Mouse (Mus musculus) heart, embryonic 10.5 days (tissue): Measurements from ENCODE around the gene Dhx29. TPM values are rescaled to one million over a fixed set of nuclear protein-coding genes. Genes with fewer than 3 reads are reported as not detected.

Source experiments
- DNase-seq: peaks from one replicate; pipeline ENCODE4 v3.0.0-alpha.2; 2017; ENCODE audit warnings: low spot score
- H3K27ac ChIP-seq: fragments of 300-500 bp; sonication (generic); 2 replicates; pipeline ENCODE4 v1.5.1; 2016; ENCODE audit warnings: mild to moderate bottlenecking
- H3K27me3 ChIP-seq: fragments of 300-500 bp; sonication (generic); 2 replicates; pipeline ENCODE4 v1.6.1; 2016; ENCODE audit warnings: mild to moderate bottlenecking; ENCODE audit not compliant: poor library complexity, insufficient read depth, severe bottlenecking
- H3K36me3 ChIP-seq: fragments of 300-500 bp; sonication (generic); 2 replicates; pipeline ENCODE4 v1.6.1; 2016; ENCODE audit warnings: mild to moderate bottlenecking, moderate library complexity
- H3K4me1 ChIP-seq: fragments of 300-500 bp; sonication (generic); 2 replicates; pipeline ENCODE4 v1.6.1; 2016; ENCODE audit warnings: mild to moderate bottlenecking
- H3K4me3 ChIP-seq: fragments of 300-500 bp; sonication (generic); 2 replicates; pipeline ENCODE4 v1.5.1; 2016; ENCODE audit warnings: mild to moderate bottlenecking, moderate library complexity
- H3K9me3 ChIP-seq: fragments of 300-500 bp; sonication (generic); 2 replicates; pipeline ENCODE4 v1.6.1; 2016; ENCODE audit warnings: mild to moderate bottlenecking, moderate library complexity
- WGBS: fragments of 180-500 bp; shearing (Covaris S2); methylation state at CpG from one replicate; pipeline ENCODE4 v1.1.7; 2016; 5-methylcytosine and 5-hydroxymethylcytosine counted together
- polyA plus RNA-seq: library from polyadenylated mRNA; unstranded; fragments of >200 nt; fragmentation: Nextera tagmentation; extraction: Ambion mirVana; gene quantifications from 2 replicates; pipeline ENCODE4 v1.2.1, GENCODE M21; 2016

The Dhx29 gene
- 19.7 and 24.7 TPM in 2 replicates for polyA plus RNA-seq

DNA sequence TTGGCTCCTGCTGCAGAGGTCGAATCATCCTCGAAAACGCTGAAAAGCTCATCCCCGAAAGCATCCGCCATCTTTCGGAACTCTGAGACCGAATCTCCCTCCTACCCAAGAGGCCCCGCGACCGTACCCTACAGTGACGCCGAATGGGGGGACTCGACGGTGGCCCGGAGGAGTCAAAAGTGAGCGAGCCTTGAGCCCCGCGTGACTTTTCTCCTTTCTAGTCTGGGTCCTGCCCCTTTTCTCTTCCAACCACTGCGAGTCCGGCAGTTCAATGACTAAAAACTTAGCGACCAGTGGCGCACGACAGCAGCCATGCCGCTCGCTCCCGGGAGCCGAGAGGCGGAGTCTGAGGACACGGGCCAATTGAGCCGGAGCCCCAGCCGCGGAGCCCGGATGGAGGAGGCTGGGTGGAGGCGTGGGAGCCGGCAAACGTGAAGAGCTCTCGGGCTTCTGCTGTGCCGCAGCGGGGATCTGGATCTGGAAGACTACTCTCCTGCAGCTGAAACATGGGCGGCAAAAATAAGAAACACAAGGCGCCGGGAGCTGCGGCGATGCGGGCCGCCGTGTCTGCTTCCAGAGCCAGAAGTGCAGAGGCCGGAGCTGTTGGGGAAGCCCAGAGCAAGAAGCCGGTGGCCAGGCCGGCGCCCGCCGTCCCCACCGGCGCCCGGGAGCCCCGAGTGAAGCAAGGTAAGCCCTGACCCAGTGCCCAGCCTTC, at the start of gene Dhx29, which contains the start of gene Mtrex:
Dhx29 (plus strand) TSS at position 168 of the 715 bp plus-strand sequence.
Mtrex (minus strand) TSS at position 112 of the 715 bp plus-strand sequence.
- DNase-seq, result peak; percentile 99
- H3K27ac ChIP-seq, result peak within 1 kb of the TSS; percentile 90
- H3K4me1 ChIP-seq, result peaks cover 12% of the 10 kb centered on the region
- no peaks in the 10 kb centered on the region for H3K9me3 ChIP-seq
- H3K4me3 ChIP-seq, result peak within 1 kb of the TSS; percentile 88
- H3K36me3 ChIP-seq, result peaks cover 20% of the 10 kb centered on the region
- under 1% methylated on average over 57 of the region's 57 CpGs for WGBS
- H3K27me3 ChIP-seq, result no peaks in the 10 kb centered on the region

- Histone ChIP-seq H3K27ac (no peak overlapping the region), H3K4me1 (no peaks in the 10 kb centered on the region), H3K4me3 (no peak overlapping the region), H3K27me3 (no peaks in the 10 kb centered on the region), H3K9me3 (no peaks in the 10 kb centered on the region), H3K36me3 (peaks cover 96% of the 10 kb centered on the region)
- DNase-seq, result no peak
- 92% methylated on average over 12 of the region's 12 CpGs for WGBS
Observed at GRCm38 (mm10) chr13:112887234-112887633, 40.0 kb upstream of the Dhx29 start.

DNA sequence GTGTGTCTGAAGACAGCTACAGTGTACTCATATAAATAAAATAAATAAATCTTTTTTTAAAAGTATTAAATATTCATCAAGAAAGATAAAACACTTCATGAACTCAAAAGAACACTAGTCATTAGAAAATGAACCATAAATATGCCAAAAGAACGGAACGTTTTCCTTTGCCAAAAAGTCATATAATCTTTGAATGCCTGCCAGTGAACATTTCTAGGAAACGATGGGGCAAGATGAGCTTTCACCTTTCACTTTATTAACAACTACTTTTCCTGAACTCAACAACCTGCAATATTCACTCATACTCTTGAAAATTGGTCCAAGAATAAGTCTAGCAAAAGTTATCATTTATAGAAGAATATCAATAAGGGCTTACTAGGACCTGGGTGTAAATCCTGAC, 25.1 kb upstream of the Dhx29 start:
- H3K27ac ChIP-seq, result no peak overlapping the region
- H3K4me3 ChIP-seq, result no peak overlapping the region
- H3K27me3 ChIP-seq, result no peaks in the 10 kb centered on the region
- no peak for DNase-seq
- 98% methylated on average over 3 of the region's 3 CpGs for WGBS
- H3K9me3 ChIP-seq, result no peaks in the 10 kb centered on the region
- no peaks in the 10 kb centered on the region for H3K4me1 ChIP-seq
- H3K36me3 ChIP-seq, result peaks cover 86% of the 10 kb centered on the region

GRCm38 (mm10) chr13:112909663-112910062, 17.6 kb upstream of the Dhx29 start:
- Histone ChIP-seq H3K4me3 (no peak overlapping the region), H3K36me3 (peaks cover 74% of the 10 kb centered on the region), H3K9me3 (no peaks in the 10 kb centered on the region), H3K27ac (no peak overlapping the region), H3K27me3 (no peaks in the 10 kb centered on the region), H3K4me1 (no peaks in the 10 kb centered on the region)
- WGBS, result 81% methylated on average over 4 of the region's 4 CpGs
- DNase-seq, result no peak

GRCm38 (mm10) chr13:112910434-112910833, 16.8 kb upstream of the Dhx29 start:
- Histone ChIP-seq H3K4me1 (no peaks in the 10 kb centered on the region), H3K4me3 (no peak overlapping the region), H3K27me3 (no peaks in the 10 kb centered on the region), H3K27ac (no peak overlapping the region), H3K36me3 (peaks cover 71% of the 10 kb centered on the region), H3K9me3 (no peaks in the 10 kb centered on the region)
- DNase-seq, result no peak
- 89% methylated on average over 4 of the region's 4 CpGs for WGBS

DNA sequence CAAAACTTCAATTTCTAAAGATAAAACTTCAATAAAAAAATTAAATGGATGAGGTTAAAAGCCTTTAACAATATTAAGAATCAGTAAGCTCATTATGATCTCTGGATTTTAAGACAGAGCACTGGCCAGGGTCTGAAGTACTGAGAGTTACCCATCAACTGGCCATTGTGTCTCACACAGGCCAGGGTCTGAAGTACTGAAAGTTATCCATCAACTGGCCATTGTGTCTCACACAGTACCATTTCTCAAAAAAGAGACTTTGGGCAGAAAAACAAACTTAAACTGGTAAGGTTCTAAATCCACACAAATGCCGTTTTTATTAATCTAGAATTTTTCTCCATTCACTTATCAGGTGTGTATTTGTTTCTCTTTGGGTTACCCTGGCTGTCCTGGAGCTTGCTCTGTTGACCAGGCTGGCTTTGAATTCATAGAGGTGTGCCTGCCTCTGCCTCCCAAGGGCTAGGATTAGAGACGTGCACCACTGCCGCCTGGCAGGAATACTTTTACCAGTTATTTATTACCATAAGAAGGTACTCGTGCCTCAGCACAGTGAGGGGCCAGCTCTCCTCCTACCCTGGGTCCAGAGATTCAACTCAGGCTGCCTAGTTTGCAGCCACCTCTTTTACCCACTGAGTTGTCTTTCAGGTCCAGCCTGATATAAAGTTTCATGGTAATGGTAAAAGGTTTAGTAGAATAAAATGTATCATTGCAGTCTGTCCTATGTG, 8.0 kb upstream of the Dhx29 start:
- H3K27me3 ChIP-seq, result no peaks in the 10 kb centered on the region
- no peaks in the 10 kb centered on the region for H3K4me1 ChIP-seq
- no peak overlapping the region for H3K4me3 ChIP-seq
- no peak overlapping the region for H3K27ac ChIP-seq
- H3K9me3 ChIP-seq, result no peaks in the 10 kb centered on the region
- H3K36me3 ChIP-seq, result peaks cover 58% of the 10 kb centered on the region
- 89% methylated on average over 4 of the region's 4 CpGs for WGBS
- no peak for DNase-seq

DNA sequence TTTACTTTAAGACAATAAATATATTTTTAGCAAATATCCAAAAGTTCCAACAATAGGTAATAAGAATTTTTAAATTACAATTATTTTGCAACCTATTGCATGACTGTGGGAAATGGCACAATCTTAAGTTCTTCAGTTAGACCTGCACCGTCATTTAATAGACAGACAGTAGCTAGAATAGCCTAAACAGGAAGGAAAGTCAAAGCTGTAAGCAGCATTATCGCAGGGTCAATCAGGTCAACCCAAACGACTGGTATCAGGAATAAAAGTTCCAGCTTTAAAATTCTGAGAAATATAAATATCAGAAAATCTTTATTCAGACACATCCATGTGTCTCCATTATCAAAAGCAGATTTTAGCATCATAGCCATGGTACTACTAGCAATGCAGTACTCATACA, 6.3 kb upstream of the Dhx29 start:
- Histone ChIP-seq H3K9me3 (no peaks in the 10 kb centered on the region), H3K27me3 (no peaks in the 10 kb centered on the region), H3K36me3 (peaks cover 48% of the 10 kb centered on the region), H3K4me1 (peaks cover 2% of the 10 kb centered on the region), H3K27ac (no peak overlapping the region), H3K4me3 (no peak overlapping the region)
- WGBS, result 84% methylated on average over 3 of the region's 3 CpGs
- no peak for DNase-seq

DNA sequence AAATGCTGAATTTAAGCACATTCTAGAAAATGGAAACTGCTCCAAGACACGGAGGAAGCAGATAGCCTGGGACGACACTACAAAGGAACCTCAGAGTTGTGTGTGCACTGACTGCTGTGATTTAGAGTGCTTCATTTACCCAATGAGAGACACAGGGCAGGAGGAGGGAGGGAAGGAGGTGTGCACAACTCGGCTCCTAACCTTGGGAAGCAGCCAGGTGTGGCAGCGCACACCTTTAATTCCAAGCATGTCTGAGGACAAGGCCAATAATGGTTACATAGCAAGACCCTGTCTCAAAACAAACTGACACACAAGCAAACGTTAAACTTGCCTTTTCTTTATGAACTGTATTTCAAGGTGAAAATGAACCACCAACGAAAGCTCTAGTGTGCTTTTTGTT, 2.0 kb upstream of the Dhx29 start:
- H3K4me1 ChIP-seq, result peaks cover 12% of the 10 kb centered on the region
- no peak for DNase-seq
- WGBS, result 82% methylated on average over 6 of the region's 6 CpGs
- H3K36me3 ChIP-seq, result peaks cover 16% of the 10 kb centered on the region
- H3K27ac ChIP-seq, result no peak overlapping the region
- H3K27me3 ChIP-seq, result no peaks in the 10 kb centered on the region
- no peaks in the 10 kb centered on the region for H3K9me3 ChIP-seq
- no peak overlapping the region for H3K4me3 ChIP-seq

DNA sequence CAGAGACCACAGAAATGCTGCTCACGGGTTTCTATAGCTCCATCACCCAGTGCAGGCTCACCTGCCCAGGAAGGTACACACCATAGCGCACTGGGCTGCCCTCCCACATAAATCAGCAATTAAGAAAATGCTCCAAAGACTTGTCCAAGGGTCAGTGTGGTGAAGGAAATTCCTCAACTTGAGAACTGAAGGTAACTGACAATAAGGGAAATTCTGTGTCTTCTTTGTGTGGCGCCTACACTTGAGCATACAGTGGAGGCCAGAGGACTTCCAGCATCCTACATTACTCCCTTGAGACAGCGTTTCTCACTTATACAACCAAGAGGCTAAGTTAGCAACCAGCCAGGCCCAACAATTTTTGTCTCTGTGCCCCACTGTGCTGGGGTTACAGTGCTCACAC, 1.3 kb upstream of the Dhx29 start:
- H3K4me3 ChIP-seq, result peak overlapping the region; percentile 88
- DNase-seq, result no peak
- peaks cover 20% of the 10 kb centered on the region for H3K36me3 ChIP-seq
- H3K27ac ChIP-seq, result no peak overlapping the region
- H3K27me3 ChIP-seq, result no peaks in the 10 kb centered on the region
- no peaks in the 10 kb centered on the region for H3K9me3 ChIP-seq
- whole genome bisulfite sequencing, result 68% methylated on average over 4 of the region's 4 CpGs
- H3K4me1 ChIP-seq, result peaks cover 12% of the 10 kb centered on the region

GRCm38 (mm10) chr13:112926796-112927195, 458 bp upstream of the Dhx29 start:
- no peaks in the 10 kb centered on the region for H3K27me3 ChIP-seq
- under 1% methylated on average over 19 of the region's 19 CpGs for WGBS
- DNase-seq, result no peak
- H3K36me3 ChIP-seq, result peaks cover 19% of the 10 kb centered on the region
- peaks cover 12% of the 10 kb centered on the region for H3K4me1 ChIP-seq
- no peaks in the 10 kb centered on the region for H3K9me3 ChIP-seq
- peak overlapping the region; percentile 90 for H3K27ac ChIP-seq
- peak overlapping the region; percentile 88 for H3K4me3 ChIP-seq

DNA sequence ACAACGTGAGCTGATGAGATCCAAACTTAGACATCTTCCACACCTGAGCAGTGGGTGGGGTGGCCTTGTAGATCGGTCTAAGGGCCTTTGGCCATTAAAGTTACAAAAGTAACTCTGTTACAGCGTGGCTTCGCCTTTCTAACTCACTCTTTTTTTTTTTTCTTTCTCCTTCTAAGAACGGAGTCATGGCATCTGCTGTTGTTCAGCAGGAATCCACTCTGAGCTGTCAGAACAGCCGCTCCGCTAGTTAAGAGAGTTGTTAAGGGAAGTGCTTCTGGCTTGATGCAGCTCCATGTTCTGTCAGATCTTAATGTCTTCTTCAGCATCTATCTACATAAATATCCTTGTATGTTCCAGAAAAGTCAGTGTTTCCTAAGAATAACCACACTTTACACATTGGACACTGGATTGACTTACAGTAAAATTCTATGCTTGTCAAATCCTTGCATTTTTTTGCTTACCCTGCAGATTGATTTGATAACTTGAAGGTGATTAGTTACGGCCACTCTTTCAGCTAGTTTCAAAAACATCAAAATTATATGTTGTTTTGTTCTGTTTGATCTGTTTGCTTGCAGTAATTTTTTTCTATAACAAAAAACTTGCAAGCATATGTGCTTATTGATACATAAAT, 899 bp downstream of the Dhx29 start:
- Histone ChIP-seq H3K4me1 (peaks cover 12% of the 10 kb centered on the region), H3K36me3 (peaks cover 23% of the 10 kb centered on the region), H3K27me3 (no peaks in the 10 kb centered on the region), H3K9me3 (no peaks in the 10 kb centered on the region), H3K27ac (peak overlapping the region; percentile 90), H3K4me3 (peak overlapping the region; percentile 88)
- 5% methylated on average over 8 of the region's 8 CpGs for WGBS
- no peak for DNase-seq

DNA sequence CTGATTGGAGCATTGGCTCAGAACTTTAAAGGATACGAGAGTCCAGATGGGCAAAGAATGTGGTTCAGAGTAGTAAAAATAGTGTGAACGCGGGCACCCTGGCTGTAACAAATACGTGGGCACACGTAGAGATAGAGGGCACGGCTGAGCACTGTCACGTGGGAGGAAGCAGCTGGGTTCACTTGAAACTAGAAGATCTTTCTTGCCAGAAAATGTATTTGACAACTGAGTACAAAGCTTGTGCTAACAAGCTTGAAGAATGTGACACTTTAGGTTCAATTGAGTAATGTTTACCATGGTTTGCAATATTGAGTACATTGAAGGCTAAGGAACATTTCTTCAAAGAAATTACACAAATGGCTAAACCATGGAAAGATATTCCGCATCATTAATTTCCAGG, 10.9 kb downstream of the Dhx29 start:
- 92% methylated on average over 8 of the region's 8 CpGs for WGBS
- H3K27ac ChIP-seq, result no peak overlapping the region
- H3K27me3 ChIP-seq, result no peaks in the 10 kb centered on the region
- no peak overlapping the region for H3K4me3 ChIP-seq
- 0 out of 2 replicates have a peak, but pooled peaks cover 4% of the 10 kb centered on the region for H3K4me1 ChIP-seq
- no peaks in the 10 kb centered on the region for H3K9me3 ChIP-seq
- peaks cover 62% of the 10 kb centered on the region for H3K36me3 ChIP-seq
- no peak for DNase-seq

- DNase-seq, result no peak
- H3K36me3 ChIP-seq, result peaks cover 66% of the 10 kb centered on the region
- H3K27ac ChIP-seq, result no peak overlapping the region; the same call in 1 of the 2 replicates
- H3K4me1 ChIP-seq, result 0 out of 2 replicates have a peak, but pooled peaks cover 4% of the 10 kb centered on the region
- no peaks in the 10 kb centered on the region for H3K9me3 ChIP-seq
- H3K27me3 ChIP-seq, result no peaks in the 10 kb centered on the region
- peak overlapping the region; percentile 35; the same call in 1 of the 2 replicates for H3K4me3 ChIP-seq
- WGBS, result 25% methylated on average over 15 of the region's 15 CpGs
Observed at GRCm38 (mm10) chr13:112941879-112942330, 14.7 kb downstream of the Dhx29 start.
